Mouse (Mus musculus) hindbrain, embryonic 13.5 days (tissue): ENCODE measurements around the gene Tacc3. TPM values are rescaled to one million over a fixed set of nuclear protein-coding genes. Genes with fewer than 3 reads are reported as not detected.

Experiments
- ATAC-seq: fragments of 200-750 bp; cut with Nextera tagmentation; 2 replicates; pipeline ENCODE4 v1.8.0; 2017; ENCODE audit warnings: moderate TSS enrichment; ENCODE audit not compliant: low FRiP score
- H3K27ac ChIP-seq: fragments of 300-500 bp; sonication (generic); 2 replicates; pipeline ENCODE4 v1.5.1; 2015; ENCODE audit warnings: inconsistent platforms, mild to moderate bottlenecking, moderate library complexity
- H3K27me3 ChIP-seq: fragments of 300-500 bp; sonication (generic); 2 replicates; pipeline ENCODE4 v1.6.1; 2015; ENCODE audit warnings: mild to moderate bottlenecking, inconsistent platforms
- H3K36me3 ChIP-seq: fragments of 300-500 bp; sonication (generic); 2 replicates; pipeline ENCODE4 v1.6.1; 2015; ENCODE audit warnings: mild to moderate bottlenecking, inconsistent platforms
- H3K4me1 ChIP-seq: fragments of 300-500 bp; sonication (generic); replicated peaks from 2 replicates; pipeline ENCODE4 v1.6.1; 2015; ENCODE audit warnings: inconsistent platforms
- H3K4me2 ChIP-seq: fragments of 300-500 bp; sonication (generic); 2 replicates; pipeline ENCODE4 v1.6.1; 2015; ENCODE audit warnings: inconsistent platforms, mild to moderate bottlenecking, moderate library complexity
- H3K4me3 ChIP-seq: fragments of 300-500 bp; sonication (generic); 2 replicates; pipeline ENCODE4 v1.5.1; 2015; ENCODE audit warnings: mild to moderate bottlenecking, inconsistent platforms
- H3K9ac ChIP-seq: fragments of 300-500 bp; sonication (generic); 2 replicates; pipeline ENCODE4 v1.6.1; 2015; ENCODE audit warnings: mild to moderate bottlenecking, inconsistent platforms
- H3K9me3 ChIP-seq: fragments of 300-500 bp; sonication (generic); 2 replicates; pipeline ENCODE4 v1.6.1; 2016; ENCODE audit warnings: inconsistent platforms
- WGBS: fragments of 180-500 bp; shearing (Covaris S2); methylation state at CpG from one replicate; pipeline ENCODE4 v1.1.7; 2015; 5-methylcytosine and 5-hydroxymethylcytosine counted together
- polyA plus RNA-seq: library from polyadenylated mRNA; unstranded; fragments of >200 nt; fragmentation: Nextera tagmentation; extraction: Ambion mirVana; gene quantifications from 2 replicates; pipeline ENCODE4 v1.2.1, GENCODE M21; 2015

Gene Tacc3
- polyA plus RNA-seq, 1 experiment from 2014 or later, result 48.8 TPM

GRCm38 (mm10) chr5:33658664-33659050 is 729 bp downstream of the Tacc3 start:
- Histone ChIP-seq H3K4me1 (peaks cover 37% of the 10 kb centered on the region), H3K36me3 (peaks cover 23% of the 10 kb centered on the region), H3K9me3 (no peaks in the 10 kb centered on the region), H3K27ac (no peak overlapping the region), H3K4me3 (peak overlapping the region; percentile 70), H3K27me3 (no peaks in the 10 kb centered on the region), H3K9ac (peak overlapping the region; percentile 72), H3K4me2 (peak overlapping the region; percentile 95)
- no peak for ATAC-seq
- under 1% methylated on average over 26 of the region's 26 CpGs for WGBS

- Histone ChIP-seq H3K9me3 (no peaks in the 10 kb centered on the region), H3K27ac (no peak overlapping the region), H3K4me3 (no peak overlapping the region), H3K4me1 (no peaks in the 10 kb centered on the region), H3K4me2 (no peak overlapping the region), H3K9ac (no peak overlapping the region), H3K27me3 (no peaks in the 10 kb centered on the region), H3K36me3 (peaks cover 30% of the 10 kb centered on the region)
- ATAC-seq, result no peak
Measured at GRCm38 (mm10) chr5:33668223-33668622, 10.3 kb downstream of the Tacc3 start.

DNA sequence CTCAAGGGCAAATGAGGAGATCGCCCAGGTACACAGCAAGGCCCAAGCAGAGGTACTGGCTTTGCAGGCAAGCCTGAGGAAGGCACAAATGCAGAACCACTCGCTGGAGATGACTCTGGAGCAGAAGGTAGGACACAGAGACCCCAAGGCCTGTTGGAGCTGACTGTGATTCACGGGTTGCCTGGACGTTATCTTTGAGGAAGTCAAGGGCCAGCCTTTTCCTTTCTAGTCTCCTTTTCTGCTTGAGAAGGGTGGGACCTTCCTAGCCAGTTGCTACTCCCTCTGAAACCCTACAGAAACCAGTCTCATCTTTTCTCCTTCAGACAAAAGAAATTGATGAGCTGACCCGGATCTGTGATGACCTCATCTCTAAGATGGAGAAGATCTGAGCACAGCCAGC is 13.7 kb downstream of the Tacc3 start:
- H3K36me3 ChIP-seq, result peaks cover 28% of the 10 kb centered on the region
- no peaks in the 10 kb centered on the region for H3K9me3 ChIP-seq
- peaks cover 15% of the 10 kb centered on the region for H3K4me1 ChIP-seq
- no peak overlapping the region for H3K4me3 ChIP-seq
- H3K27me3 ChIP-seq, result no peaks in the 10 kb centered on the region
- no peak for ATAC-seq
- WGBS, result 84% methylated on average over 5 of the region's 5 CpGs
- no peak overlapping the region for H3K9ac ChIP-seq
- no peak overlapping the region for H3K27ac ChIP-seq
- no peak overlapping the region for H3K4me2 ChIP-seq

DNA sequence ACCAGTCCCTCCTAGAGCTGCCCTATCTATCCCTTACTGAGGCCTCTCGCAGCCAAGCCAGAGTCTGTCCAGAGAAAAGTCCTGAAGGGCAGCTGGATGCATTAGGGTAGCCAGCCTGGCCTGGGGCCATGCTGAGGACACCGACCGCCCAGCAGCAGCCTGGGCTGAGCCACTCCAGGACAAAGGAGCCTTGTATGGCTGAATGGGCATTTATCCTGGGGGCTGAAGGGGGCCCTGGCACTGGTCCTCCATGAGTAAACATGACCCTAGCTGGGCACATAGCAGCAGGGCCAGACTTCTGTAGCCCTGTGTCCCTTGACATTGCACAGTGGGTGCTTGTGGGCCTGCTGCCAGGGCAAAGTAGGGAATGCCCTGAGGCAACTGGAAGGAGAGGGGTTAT is 16.5 kb downstream of the Tacc3 start:
- Histone ChIP-seq H3K9ac (peak overlapping the region; percentile 35; the same call in 1 of the 2 replicates), H3K27me3 (no peaks in the 10 kb centered on the region), H3K4me3 (no peak overlapping the region), H3K4me2 (no peak overlapping the region), H3K27ac (no peak overlapping the region; the same call in 1 of the 2 replicates), H3K9me3 (no peaks in the 10 kb centered on the region), H3K36me3 (peaks cover 12% of the 10 kb centered on the region), H3K4me1 (peaks cover 15% of the 10 kb centered on the region)
- peak; percentile 52; the same call in 1 of the 2 replicates for ATAC-seq
- 37% methylated on average over 3 of the region's 3 CpGs for WGBS

- Histone ChIP-seq H3K36me3 (0 out of 2 replicates have a peak, but pooled peaks cover 2% of the 10 kb centered on the region), H3K4me1 (peaks cover 17% of the 10 kb centered on the region), H3K4me3 (no peak overlapping the region), H3K4me2 (no peak overlapping the region), H3K27me3 (no peaks in the 10 kb centered on the region), H3K9ac (no peak overlapping the region), H3K27ac (no peak overlapping the region), H3K9me3 (no peaks in the 10 kb centered on the region)
- no peak for ATAC-seq
- WGBS, result 0% methylated on average over 1 of the region's 1 CpGs
Measured at GRCm38 (mm10) chr5:33675964-33676363, 18.0 kb downstream of the Tacc3 start.

DNA sequence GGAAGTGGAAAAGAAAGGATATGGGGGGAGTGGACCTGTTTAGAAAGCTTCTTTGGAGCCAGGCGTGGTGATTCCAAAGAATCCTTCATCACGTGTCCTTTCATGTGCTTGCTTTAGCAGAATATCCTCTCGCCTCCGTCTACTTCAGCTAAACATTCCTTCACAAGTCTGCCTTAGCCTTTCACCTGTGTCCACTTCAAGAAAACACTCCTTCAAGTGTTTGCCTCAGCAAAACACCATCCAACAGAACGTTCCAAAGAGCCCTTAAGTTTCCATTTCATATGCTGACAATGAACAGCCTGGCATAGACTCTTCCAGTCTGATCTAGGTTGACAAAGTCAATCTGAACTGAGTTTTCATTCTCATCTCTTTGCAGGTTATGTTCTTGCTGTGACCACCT is 20.3 kb downstream of the Tacc3 start:
- 89% methylated on average over 5 of the region's 5 CpGs for WGBS
- Histone ChIP-seq H3K9ac (no peak overlapping the region), H3K4me3 (no peak overlapping the region), H3K27ac (no peak overlapping the region), H3K4me1 (peaks cover 22% of the 10 kb centered on the region), H3K4me2 (no peak overlapping the region), H3K36me3 (no peaks in the 10 kb centered on the region), H3K27me3 (no peaks in the 10 kb centered on the region), H3K9me3 (no peaks in the 10 kb centered on the region)
- ATAC-seq, result no peak

- H3K9me3 ChIP-seq, result no peaks in the 10 kb centered on the region
- no peak overlapping the region for H3K27ac ChIP-seq
- H3K9ac ChIP-seq, result 0 out of 2 replicates have a peak overlapping the region, but pooled peaks have one; percentile 11
- H3K27me3 ChIP-seq, result 0 out of 2 replicates have a peak, but pooled peaks cover 6% of the 10 kb centered on the region
- no peaks in the 10 kb centered on the region for H3K36me3 ChIP-seq
- no peak overlapping the region for H3K4me3 ChIP-seq
- H3K4me1 ChIP-seq, result 0 out of 2 replicates have a peak, but pooled peaks cover 7% of the 10 kb centered on the region
- ATAC-seq, result no peak
- H3K4me2 ChIP-seq, result no peak overlapping the region
- 62% methylated on average over 3 of the region's 3 CpGs for WGBS
Measured at GRCm38 (mm10) chr5:33681044-33681443, 23.1 kb downstream of the Tacc3 start.

DNA sequence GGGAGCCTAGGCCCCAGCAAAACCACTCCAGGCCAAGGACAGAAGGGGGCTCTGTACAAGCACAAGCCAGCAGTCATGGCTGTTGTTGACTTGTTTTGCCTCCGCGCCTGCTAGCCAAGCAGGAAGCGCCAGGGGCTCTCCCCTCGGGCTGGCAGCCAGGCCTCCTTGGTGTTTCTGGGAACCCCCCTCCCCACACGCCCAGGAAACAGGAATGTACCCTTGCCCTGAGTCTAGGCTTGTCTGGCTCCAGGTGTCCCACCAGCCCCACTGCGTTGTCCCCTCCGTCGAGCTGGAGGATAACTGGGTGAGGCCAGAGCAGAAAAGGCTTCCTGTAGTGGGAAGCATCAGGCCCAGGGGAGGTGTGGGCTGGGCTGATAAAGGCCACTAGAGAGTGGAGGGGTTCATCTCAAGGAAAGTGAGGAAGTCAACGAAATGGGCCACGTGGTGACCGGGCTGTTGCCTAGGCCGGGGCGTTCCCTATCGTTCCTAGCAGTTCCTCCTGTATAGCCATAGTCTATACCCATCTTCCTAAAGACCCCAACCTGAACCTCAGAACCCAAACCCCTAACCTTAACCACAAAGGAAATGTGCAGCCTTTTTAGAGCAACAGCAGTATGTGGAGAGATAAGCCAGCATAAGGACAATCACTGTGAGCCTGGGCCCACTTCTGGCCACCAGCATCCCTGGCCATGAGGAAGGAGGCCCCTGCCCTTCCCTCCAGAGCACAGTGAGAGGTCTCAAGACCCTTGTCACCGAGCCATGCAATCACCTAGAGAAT is 23.9 kb downstream of the Tacc3 start:
- H3K4me2 ChIP-seq, result no peak overlapping the region
- H3K27me3 ChIP-seq, result peaks cover 13% of the 10 kb centered on the region; the same call in 1 of the 2 replicates
- WGBS, result 80% methylated on average over 15 of the region's 15 CpGs
- no peak overlapping the region for H3K4me3 ChIP-seq
- ATAC-seq, result no peak
- H3K36me3 ChIP-seq, result no peaks in the 10 kb centered on the region
- H3K9ac ChIP-seq, result 0 out of 2 replicates have a peak overlapping the region, but pooled peaks have one; percentile 11
- no peak overlapping the region for H3K27ac ChIP-seq
- 0 out of 2 replicates have a peak, but pooled peaks cover 11% of the 10 kb centered on the region for H3K4me1 ChIP-seq
- H3K9me3 ChIP-seq, result no peaks in the 10 kb centered on the region

DNA sequence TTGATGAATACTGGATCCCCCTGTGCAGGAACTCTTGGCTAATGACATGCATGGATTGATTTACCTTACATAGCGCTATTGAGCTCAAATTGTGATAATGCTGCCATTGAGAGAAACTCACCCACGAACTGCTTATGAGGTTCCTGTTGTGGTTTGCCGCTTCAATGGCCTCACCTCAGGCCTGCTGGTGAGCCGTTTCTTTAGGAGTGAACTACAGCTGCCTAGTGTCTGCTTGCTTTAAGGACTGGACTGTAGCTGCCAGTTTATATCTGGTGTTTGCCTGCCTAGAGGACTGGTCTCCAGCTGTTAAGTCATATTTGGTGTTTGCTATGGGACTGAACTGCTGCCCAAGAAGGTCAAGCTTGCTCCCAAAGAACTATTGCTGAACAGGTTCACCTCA is 25.0 kb downstream of the Tacc3 start:
- ATAC-seq, result no peak
- Histone ChIP-seq H3K9ac (no peak overlapping the region), H3K27me3 (peaks cover 24% of the 10 kb centered on the region; the same call in 1 of the 2 replicates), H3K27ac (no peak overlapping the region), H3K4me3 (no peak overlapping the region), H3K4me2 (no peak overlapping the region), H3K36me3 (no peaks in the 10 kb centered on the region), H3K9me3 (no peaks in the 10 kb centered on the region), H3K4me1 (0 out of 2 replicates have a peak, but pooled peaks cover 15% of the 10 kb centered on the region)
- WGBS, result 75% methylated on average over 4 of the region's 4 CpGs

DNA sequence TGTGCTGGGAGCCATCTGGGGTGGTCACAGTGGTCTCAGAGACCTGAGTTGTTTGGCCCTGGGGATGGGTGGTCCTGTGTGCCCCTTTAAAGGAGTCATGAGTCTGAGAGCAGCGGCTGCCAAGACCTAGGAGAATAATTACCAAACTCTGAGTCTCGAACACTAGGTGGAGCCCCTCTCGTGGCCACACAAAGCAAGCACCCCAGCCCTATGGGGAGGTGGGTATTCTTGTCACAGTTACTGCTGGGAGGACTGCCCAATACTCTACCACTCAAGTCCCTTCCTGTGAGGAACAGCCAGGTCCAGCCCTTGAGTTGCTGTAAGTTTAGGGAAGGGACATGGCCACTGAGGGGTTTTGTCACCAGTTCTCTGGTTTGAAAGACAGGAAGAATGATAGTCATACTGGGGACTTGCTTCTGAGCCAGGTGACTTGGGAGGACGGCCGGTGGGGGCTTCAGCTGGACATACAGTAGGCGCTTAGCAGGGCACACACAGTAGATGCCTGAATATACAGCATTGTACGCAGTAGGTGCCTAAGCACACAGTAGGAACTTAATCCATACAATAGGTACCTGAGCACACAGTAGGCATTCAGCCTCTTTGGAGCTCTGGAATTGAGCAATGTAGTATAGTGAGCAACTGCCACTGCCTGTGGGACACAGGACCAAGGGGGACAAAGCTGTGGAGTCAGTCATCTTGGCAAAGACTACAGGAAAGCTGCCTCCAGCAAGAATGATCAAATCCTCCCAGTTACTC is 26.1 kb downstream of the Tacc3 start:
- peaks cover 23% of the 10 kb centered on the region for H3K4me1 ChIP-seq
- WGBS, result 46% methylated on average over 7 of the region's 7 CpGs
- H3K9me3 ChIP-seq, result no peaks in the 10 kb centered on the region
- no peak; the same call in 1 of the 2 replicates for ATAC-seq
- no peak overlapping the region for H3K4me3 ChIP-seq
- no peak overlapping the region for H3K27ac ChIP-seq
- H3K4me2 ChIP-seq, result no peak overlapping the region
- H3K9ac ChIP-seq, result no peak overlapping the region
- no peaks in the 10 kb centered on the region for H3K36me3 ChIP-seq
- H3K27me3 ChIP-seq, result peaks cover 35% of the 10 kb centered on the region; the same call in 1 of the 2 replicates

- Histone ChIP-seq H3K27me3 (peaks cover 43% of the 10 kb centered on the region), H3K4me1 (peaks cover 32% of the 10 kb centered on the region), H3K9ac (no peak overlapping the region), H3K36me3 (no peaks in the 10 kb centered on the region), H3K27ac (no peak overlapping the region), H3K9me3 (no peaks in the 10 kb centered on the region), H3K4me2 (no peak overlapping the region), H3K4me3 (no peak overlapping the region)
- no peak for ATAC-seq
- 85% methylated on average over 4 of the region's 4 CpGs for WGBS
Measured at GRCm38 (mm10) chr5:33684932-33685331, 27.0 kb downstream of the Tacc3 start.

GRCm38 (mm10) chr5:33687142-33687541 is 29.2 kb downstream of the Tacc3 start:
- H3K9ac ChIP-seq, result no peak overlapping the region
- H3K4me2 ChIP-seq, result no peak overlapping the region
- peaks cover 63% of the 10 kb centered on the region for H3K27me3 ChIP-seq
- H3K4me3 ChIP-seq, result no peak overlapping the region
- peaks cover 39% of the 10 kb centered on the region for H3K4me1 ChIP-seq
- no peaks in the 10 kb centered on the region for H3K36me3 ChIP-seq
- ATAC-seq, result no peak
- WGBS, result 62% methylated on average over 4 of the region's 4 CpGs
- H3K27ac ChIP-seq, result no peak overlapping the region
- H3K9me3 ChIP-seq, result no peaks in the 10 kb centered on the region
